Mouse (Mus musculus): ENCODE measurements around the gene Tbx19.
A peak's percentile ranks its signal among the peaks of the same experiment; 100 is the strongest.

Gene Tbx19

DNA sequence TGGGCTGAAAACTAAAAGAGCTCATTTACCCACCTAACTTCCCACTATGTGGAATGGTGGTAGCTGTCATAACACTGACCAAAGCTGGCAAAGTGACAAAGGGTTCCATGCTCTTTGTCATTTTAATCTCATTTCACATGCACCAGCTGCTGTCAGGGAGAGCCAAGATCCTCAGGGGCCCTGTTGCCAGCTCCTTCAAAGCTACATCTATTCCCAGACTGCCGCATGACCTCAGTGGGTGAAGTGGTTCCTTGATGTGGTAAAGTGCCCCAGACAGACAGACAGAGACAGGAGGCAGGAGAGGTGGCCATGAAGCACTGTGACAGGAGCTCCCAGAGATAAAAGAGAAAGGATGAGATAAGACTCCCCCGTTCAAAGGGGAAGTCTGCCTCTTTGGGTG is 49.9 kb downstream of the Tbx19 start:
- DNase-seq: no peak

DNA sequence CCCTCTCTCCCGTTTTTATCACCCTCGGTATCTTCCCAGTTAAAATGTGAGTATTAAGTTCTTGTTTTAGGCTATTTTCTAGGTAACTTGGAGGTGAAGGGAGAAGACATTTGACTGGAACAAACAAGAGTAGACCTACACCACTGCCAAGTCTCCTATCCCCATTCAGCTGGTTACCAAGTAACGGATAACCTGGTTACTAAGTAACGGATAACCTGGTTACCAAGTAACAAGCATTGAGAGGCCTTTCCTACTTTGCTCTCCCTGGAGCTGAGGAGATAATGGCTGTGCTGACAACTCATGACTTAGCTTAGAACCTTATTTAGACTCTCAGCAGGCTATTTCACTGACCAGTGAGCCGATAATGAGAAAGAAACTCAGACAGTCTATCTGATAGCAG is 51.4 kb downstream of the Tbx19 start:
- no peak for DNase-seq

DNA sequence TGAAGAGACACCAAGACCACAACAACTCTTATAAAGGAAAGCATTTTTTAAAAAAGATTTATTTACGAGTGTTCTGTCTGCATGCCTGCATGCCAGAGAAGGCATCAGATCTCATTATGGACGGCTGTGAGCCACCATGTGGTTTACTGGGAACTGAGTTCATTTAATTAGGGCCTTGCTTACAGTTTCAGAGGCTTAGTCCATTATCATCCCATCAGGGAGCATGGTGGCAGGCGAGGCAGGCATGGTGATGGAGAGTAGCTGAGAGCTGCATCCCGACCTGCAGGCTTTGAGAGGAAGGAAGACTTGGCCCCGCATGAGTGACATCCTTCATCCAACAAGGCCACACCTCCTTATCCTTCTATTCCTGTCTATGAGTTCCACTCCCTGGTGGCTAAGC is 52.1 kb downstream of the Tbx19 start:
- no peak for DNase-seq

DNA sequence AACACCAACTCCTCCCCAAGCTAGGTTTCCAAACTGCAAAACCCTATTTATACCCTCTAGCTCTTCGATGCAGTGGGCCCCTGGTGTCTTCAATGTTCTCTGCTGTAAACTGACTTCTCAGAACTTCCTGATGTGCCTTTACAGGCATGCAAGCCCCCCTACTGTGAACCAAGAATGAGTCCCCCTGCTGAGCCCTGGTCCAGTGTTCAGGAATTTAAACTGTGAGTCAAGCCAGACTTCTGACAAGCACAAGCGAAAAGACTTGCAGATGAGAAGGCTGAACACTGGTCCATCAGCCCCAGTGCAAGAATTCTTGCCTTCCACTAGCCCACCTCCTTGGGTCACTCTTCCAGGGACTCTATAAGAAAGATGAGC is 54.6 kb downstream of the Tbx19 start:
- DNase-seq: no peak

DNA sequence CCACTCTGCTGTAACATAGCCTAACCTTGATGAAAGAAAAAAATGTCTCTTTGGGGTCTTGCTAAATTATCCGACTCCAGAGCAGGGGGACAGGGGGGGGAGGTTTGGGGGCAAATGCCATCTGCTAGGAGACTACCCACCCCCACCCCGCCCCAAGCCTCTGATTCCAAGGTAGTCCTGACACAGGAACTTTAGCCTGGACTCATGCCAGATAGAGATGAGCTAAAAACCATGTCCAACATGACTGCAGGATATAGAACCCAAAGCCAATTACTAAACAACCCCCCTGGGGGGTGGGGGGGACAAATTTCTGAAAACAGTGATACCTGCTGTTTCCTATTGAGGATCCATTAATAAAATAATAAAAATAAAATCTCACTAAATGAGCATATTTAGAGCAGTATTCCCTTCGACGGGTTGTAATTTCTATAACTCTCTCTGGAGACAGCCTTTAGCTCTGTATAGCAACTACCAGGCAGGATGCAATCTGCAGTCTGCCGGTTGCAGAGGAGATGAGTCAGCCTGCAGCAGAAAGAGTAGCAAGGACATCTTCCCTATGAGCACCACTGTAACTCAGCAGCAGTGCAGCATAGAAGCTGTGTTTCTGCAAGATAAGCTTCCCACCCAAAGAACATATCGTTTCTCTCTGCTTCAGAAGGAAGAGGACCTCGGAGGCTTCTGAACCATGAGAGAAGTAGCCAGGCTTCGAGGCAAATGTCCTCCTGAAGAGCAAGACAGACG is 55.1 kb downstream of the Tbx19 start:
- no peak for DNase-seq

DNA sequence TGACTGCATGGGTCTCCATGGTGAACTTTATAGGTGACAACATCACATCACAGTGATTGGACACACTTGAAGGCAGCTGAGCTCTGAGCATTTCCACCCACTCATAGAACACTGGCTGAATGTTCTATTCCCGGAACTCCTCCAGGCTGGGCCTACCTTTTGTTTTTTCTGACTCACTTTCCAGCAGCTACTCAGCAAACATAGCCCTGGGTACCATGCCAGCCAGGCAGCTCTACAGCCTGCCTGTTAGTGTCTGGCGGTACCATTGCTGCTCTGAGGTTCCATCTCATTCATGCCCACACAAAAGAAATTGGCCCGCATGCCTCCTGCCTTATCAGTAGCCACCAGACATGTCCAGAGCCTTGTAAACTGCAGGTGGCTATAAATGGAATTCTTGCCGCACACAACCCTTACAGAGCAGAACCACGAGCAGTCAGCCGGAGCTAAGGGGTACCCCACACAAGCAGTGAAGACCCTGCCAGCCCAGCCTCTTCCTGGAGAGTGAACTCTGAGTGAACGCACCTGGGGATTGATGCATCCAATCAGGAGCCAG is 55.8 kb downstream of the Tbx19 start:
- no peak for DNase-seq

DNA sequence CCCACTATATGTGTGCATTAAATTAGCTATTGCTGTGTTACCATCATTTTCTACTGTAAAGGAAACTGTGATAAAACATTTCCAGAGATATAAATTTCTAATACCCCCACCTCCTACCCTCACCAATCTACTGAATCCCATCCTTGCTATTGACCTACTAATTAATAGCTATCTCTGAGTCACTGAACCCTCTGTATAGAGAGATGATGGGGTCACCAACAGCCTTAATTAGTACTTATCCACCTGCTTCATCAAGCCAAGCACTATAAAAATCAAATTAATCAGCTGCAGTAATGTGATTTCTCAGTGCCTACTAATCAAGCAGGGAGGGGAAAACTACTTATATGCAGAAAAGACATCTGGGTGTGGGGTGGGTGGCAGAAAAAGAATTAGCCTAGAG is 61.0 kb downstream of the Tbx19 start:
- no peak for DNase-seq

DNA sequence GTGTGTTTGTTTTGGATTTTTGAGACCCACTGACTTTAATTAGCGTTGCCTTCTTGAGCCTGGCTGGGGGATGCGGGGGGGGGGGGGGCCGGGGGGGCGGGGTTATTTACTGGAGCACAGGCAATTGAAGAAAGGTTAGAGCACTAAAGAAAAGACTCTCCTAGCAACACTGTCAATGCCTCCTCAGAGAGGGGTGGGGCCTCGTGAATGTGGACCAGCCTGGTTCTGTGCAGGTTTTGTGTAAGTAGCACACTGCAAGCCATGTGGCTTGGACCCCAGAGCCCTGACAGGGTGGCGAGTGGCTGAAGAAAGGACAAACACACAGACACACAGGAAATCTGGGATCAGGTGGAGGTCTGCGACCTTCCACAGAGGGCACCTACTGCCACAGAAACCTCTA is 65.7 kb downstream of the Tbx19 start:
- no peak for DNase-seq

DNA sequence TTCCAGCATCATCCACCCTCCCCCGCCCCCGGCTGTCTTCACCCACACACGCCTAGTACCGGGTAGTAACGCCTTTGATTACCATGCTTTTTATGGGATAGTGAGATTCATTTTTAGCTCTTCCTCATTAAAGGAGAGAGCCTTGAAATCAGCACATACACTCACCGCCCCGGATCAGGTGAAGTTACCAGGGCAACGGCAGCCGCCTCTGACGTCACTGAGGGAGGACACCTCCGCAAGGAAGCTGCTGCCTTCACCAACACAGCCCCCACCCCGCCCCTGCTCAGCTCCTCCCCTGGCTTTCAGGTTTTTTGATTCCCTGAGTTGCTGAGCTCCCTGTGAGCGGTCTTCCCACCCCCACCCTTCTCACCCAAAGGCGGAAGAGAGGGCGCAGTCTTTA is 68.9 kb downstream of the Tbx19 start:
- DNase-seq: peak; percentile 30 to 32

DNA sequence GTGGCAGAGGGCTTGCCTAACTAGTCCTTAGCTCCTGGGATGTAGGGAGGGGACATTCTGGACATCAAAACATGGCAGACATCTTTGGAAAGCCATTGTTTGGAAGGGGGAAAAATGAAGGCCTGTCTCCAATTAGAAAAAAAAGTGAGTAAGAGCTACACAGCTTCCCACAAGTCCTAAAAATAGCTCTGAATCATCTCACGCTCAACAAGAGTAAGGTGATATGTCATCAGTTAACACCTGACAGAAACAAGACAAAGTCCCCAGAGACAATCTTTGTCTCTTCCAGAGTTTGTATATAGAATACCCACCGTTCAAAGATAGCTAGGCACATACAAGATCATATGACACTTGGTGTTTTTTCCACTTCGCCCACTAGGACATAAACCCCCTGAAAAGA is 71.0 kb downstream of the Tbx19 start:
- no peak for DNase-seq
